Mouse (Mus musculus): ENCODE measurements around the gene Vmn1r197.
"Not testable (repeated sequence)": the region's sequence is repeated elsewhere in the genome, so short reads cannot be mapped to it uniquely, and the experiment has no call there.

The Vmn1r197 gene

GRCm38 (mm10) chr13:22324289-22324688, at the start of gene Vmn1r197:
Gene Vmn1r197 (plus strand): TSS chr13:22324589.
- no peak for DNase-seq (ENCODE audit: low spot score)

- peak; percentile 22 for DNase-seq (ENCODE audit: low spot score)
These were observed 39.8 kb upstream of the Vmn1r197 start for GRCm38 (mm10) chr13:22284578-22284977.

GRCm38 (mm10) chr13:22289620-22290019, 34.8 kb upstream of the Vmn1r197 start, which contains the start of gene Vmn1r196:
Gene Vmn1r196 (plus strand): TSS chr13:22289920.
- DNase-seq (ENCODE audit: low spot score), result no peak

- not testable (repeated sequence) for DNase-seq (ENCODE audit: low spot score)
These were observed 16.3 kb upstream of the Vmn1r197 start for GRCm38 (mm10) chr13:22308075-22308474.

GRCm38 (mm10) chr13:22315361-22315760, 9.0 kb upstream of the Vmn1r197 start:
- no peak for DNase-seq (ENCODE audit: low spot score)

- DNase-seq (ENCODE audit: low spot score), result no peak
These were observed 7.0 kb upstream of the Vmn1r197 start for GRCm38 (mm10) chr13:22317366-22317765.

- DNase-seq (ENCODE audit: low spot score), result no peak
These were observed 4.3 kb upstream of the Vmn1r197 start for GRCm38 (mm10) chr13:22320091-22320490.

GRCm38 (mm10) chr13:22333269-22333668, 8.9 kb downstream of the Vmn1r197 start:
- no peak for DNase-seq (ENCODE audit: low spot score)

- no peak for DNase-seq (ENCODE audit: low spot score)
These were observed 11.2 kb downstream of the Vmn1r197 start for GRCm38 (mm10) chr13:22335565-22335964.

GRCm38 (mm10) chr13:22350064-22350463, 25.7 kb downstream of the Vmn1r197 start, which contains the start of gene Vmn1r198:
Gene Vmn1r198 (plus strand): TSS chr13:22350364.
- no peak for DNase-seq (ENCODE audit: low spot score)

- DNase-seq (ENCODE audit: low spot score), result no peak
These were observed 26.4 kb downstream of the Vmn1r197 start for GRCm38 (mm10) chr13:22350813-22351212.

GRCm38 (mm10) chr13:22379518-22379917, 55.1 kb downstream of the Vmn1r197 start, which contains the start of gene Vmn1r199:
Gene Vmn1r199 (plus strand): TSS chr13:22379818.
- no peak for DNase-seq (ENCODE audit: low spot score)

GRCm38 (mm10) chr13:22381128-22381527, 56.7 kb downstream of the Vmn1r197 start:
- DNase-seq (ENCODE audit: low spot score), result not testable (repeated sequence)
